Mouse (Mus musculus): Measurements from ENCODE around the gene Ccdc170.

DNA sequence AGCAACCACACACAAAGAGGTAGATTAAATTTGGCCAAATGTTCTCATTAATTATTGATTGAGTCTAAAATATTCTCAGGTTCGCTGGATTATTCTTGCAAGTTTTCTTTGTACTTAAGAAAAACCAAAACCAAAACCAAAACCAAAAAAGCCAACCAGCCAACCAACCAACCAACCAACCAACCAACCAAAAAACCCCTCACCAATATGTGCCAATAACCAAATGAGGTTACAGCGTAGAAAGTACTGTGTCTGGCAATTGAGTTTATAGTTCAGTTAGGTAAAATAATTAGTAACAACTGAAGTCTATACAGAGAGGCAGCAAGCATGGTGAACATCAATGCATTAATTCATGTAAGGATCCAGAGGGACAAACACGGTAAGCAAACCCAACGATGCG is 7.6 kb downstream of the Ccdc170 start:
- TF ChIP-seq CTCF (conservative IDR thresholded peaks at IDR 0.05; ENCODE audit: insufficient read depth, insufficient read length, low read depth, low read length), result no peak
- TF ChIP-seq POLR2A (IDR thresholded peaks at IDR 0.05; ENCODE audit: low read depth, low read length), result no peak

Data from kidney, adult 2 months (tissue).